In the genomic region with DNA sequence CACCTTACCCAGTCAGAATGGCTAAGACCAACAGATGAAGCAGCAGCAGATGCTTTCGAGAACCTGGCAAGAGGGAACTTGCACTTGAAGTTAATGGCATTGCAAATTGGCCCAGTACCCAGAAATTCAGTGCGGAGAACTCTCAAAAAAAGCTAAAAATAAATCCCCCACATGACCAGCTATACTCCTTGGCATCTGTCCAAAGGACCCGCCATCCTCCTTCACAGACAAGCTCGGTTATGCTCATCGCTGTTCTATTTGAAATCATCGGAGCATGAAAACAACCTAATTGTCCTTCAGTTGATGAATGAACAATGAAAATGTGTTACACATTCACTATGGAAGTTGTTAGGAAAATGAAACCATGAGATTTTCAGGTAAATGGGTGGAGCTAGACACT, we compare ENCODE assay signal across 17 mouse cellular contexts. TPM values are rescaled to one million over a fixed set of nuclear protein-coding genes. Genes with fewer than 3 reads are reported as not detected.
DNase-seq lines count a peak whose midpoint lies in the region; ATAC-seq lines count a peak whose summit lies in the region.
"Had no signal": no experiment of that assay in that cellular context is flagged by ENCODE, and none has a peak within 500 bp of the region (broad histone marks: within the 10 kb centered on the region; RNA-seq: fewer than 3 reads in every experiment).

No protein-coding gene starts in this region.

- no peaks in the 10 kb centered on the region for H3K27me3 ChIP-seq in forebrain, embryonic 15.5 days
- no peaks in the 10 kb centered on the region for H3K27me3 ChIP-seq in forebrain, embryonic 10.5 days (ENCODE audit: poor library complexity, severe bottlenecking)
- H3K27me3 ChIP-seq: embryonic facial prominence, embryonic 13.5 days; Patski; stomach, embryonic 15.5 days had no signal

- no peak; the same call in 1 of the 2 replicates for ATAC-seq in forebrain, embryonic 15.5 days (replicated peaks)
- ATAC-seq: inflammation-experienced regulatory T-cells, adult 6 months; Patski had no signal

- DNase-seq in forebrain, embryonic 10.5 days (ENCODE audit: extremely low spot score, low spot score), result no peak
- DNase-seq in kidney, postnatal 10 days, result peak; percentile 50
- no peak for DNase-seq in kidney, adult 18-20 months
- peak; percentile 54 to 57 for DNase-seq in right cerebral cortex, postnatal 10 days (ENCODE audit: low spot score in 2 of 2)
- no peak for DNase-seq in right cerebral cortex, adult 18-20 months
- DNase-seq in retina, postnatal 7 days (ENCODE audit: low read depth, low spot score), result peak; percentile 30
- no peak for DNase-seq in urinary bladder, adult 2 months (ENCODE audit: low spot score)
- DNase-seq: adrenal gland, postnatal 14 days; gastrocnemius, adult 2 months; right cerebral cortex, postnatal 25 days; thymus, postnatal 4 days had no signal

- H3K4me2 ChIP-seq in forebrain, embryonic 15.5 days (replicated peaks), result no peak overlapping the region
- H3K4me2 ChIP-seq: embryonic facial prominence, embryonic 13.5 days; stomach, embryonic 15.5 days had no signal

- H3K4me3 ChIP-seq in forebrain, embryonic 15.5 days, result no peak overlapping the region
- no peak overlapping the region for H3K4me3 ChIP-seq in forebrain, embryonic 10.5 days
- H3K4me3 ChIP-seq: embryonic facial prominence, embryonic 13.5 days; gastrocnemius, adult 2 months; megakaryocyte, embryonic 14.5 days; stomach, embryonic 15.5 days had no signal

- no peak overlapping the region for H3K9ac ChIP-seq in forebrain, embryonic 15.5 days (replicated peaks)
- H3K9ac ChIP-seq: embryonic facial prominence, embryonic 13.5 days; stomach, embryonic 15.5 days had no signal

- H3K4me1 ChIP-seq in forebrain, embryonic 15.5 days, result peaks cover 13% of the 10 kb centered on the region
- peaks cover 11% of the 10 kb centered on the region for H3K4me1 ChIP-seq in forebrain, embryonic 10.5 days
- H3K4me1 ChIP-seq: stomach, embryonic 15.5 days had no signal

- H3K36me3 ChIP-seq in forebrain, embryonic 15.5 days, result no peaks in the 10 kb centered on the region
- H3K36me3 ChIP-seq in forebrain, embryonic 10.5 days (replicated peaks), result no peaks in the 10 kb centered on the region
- H3K36me3 ChIP-seq: embryonic facial prominence, embryonic 13.5 days; stomach, embryonic 15.5 days had no signal

- peak overlapping the region; percentile 43 for H3K27ac ChIP-seq in forebrain, embryonic 15.5 days (replicated peaks)
- H3K27ac ChIP-seq in forebrain, embryonic 10.5 days, result no peak overlapping the region
- H3K27ac ChIP-seq: embryonic facial prominence, embryonic 13.5 days; gastrocnemius, adult 2 months; stomach, embryonic 15.5 days had no signal

- WGBS in forebrain, embryonic 15.5 days, result 13% methylated on average over 6 of the region's 6 CpGs
- 67% methylated on average over 6 of the region's 6 CpGs for WGBS in forebrain, embryonic 10.5 days

- H3K9me3 ChIP-seq in forebrain, embryonic 15.5 days, result no peaks in the 10 kb centered on the region
- H3K9me3 ChIP-seq in forebrain, embryonic 10.5 days, result no peaks in the 10 kb centered on the region
- H3K9me3 ChIP-seq: embryonic facial prominence, embryonic 13.5 days; megakaryocyte, embryonic 14.5 days; stomach, embryonic 15.5 days had no signal

RNA-seq across cellular contexts. Expression of a gene that starts 58.4 kb away (rescaled TPM):
- polyA plus RNA-seq in forebrain, embryonic 15.5 days (2015; fragmentation: Nextera tagmentation; extraction: Ambion mirVana), result 107 and 110 TPM in 2 replicates
- polyA plus RNA-seq in forebrain, embryonic 10.5 days (2016; fragmentation: Nextera tagmentation; extraction: Ambion mirVana), result 95.1 and 101 TPM in 2 replicates
- polyA plus RNA-seq in urinary bladder, adult 2 months (2012; rRNA removed), result 39.3 and 40.1 TPM in 2 replicates

Comparison
In these comparisons a context has a peak if more than half of its experiments do, and no peak if none do; other contexts are left out.
1. DNase-seq: peak in kidney, postnatal 10 days (single experiment), right cerebral cortex, postnatal 10 days (2 of 2) and retina, postnatal 7 days (single experiment); none in forebrain, embryonic 10.5 days (single experiment), kidney, adult 18-20 months (single experiment), right cerebral cortex, adult 18-20 months (single experiment) and urinary bladder, adult 2 months (single experiment).